Mouse (Mus musculus): ENCODE data around the gene Alb. TPM values are rescaled to one million over a fixed set of nuclear protein-coding genes. Genes with fewer than 3 reads are reported as not detected.

The Alb gene
- polyA plus RNA-seq, 1 experiment from 2014 or later, result 3.8 TPM

DNA sequence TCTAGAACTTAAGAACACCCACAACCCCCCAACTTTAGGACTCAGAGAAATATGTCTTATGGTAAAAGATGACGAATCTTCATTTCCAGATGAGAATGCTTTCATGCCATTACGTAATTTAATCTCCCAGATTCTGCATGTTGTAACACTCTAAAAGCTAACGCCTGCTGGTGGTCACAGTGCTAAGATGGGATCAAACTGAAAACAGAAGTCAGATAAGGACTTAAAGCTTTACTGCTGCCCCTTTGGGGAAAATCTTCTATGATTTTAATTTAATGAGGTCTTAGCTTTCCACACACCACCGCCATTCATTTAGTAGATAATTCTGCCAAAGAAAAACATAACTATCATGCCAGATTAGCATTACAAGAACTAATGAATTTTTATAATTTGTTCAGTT, 6.1 kb downstream of the Alb start:
- Histone ChIP-seq H3K9me3 (replicated peaks) (no peaks in the 10 kb centered on the region), H3K4me3 (no peak overlapping the region), H3K4me1 (replicated peaks) (no peaks in the 10 kb centered on the region), H3K27me3 (no peaks in the 10 kb centered on the region), H3K9ac (no peak overlapping the region), H3K4me2 (no peak overlapping the region), H3K36me3 (no peaks in the 10 kb centered on the region), H3K27ac (no peak overlapping the region)
- no peak for ATAC-seq (replicated peaks; ENCODE audit: insufficient number of reproducible peaks, insufficient read depth, low FRiP score, low read depth)
- 60% methylated on average over 4 of the region's 4 CpGs for WGBS

DNA sequence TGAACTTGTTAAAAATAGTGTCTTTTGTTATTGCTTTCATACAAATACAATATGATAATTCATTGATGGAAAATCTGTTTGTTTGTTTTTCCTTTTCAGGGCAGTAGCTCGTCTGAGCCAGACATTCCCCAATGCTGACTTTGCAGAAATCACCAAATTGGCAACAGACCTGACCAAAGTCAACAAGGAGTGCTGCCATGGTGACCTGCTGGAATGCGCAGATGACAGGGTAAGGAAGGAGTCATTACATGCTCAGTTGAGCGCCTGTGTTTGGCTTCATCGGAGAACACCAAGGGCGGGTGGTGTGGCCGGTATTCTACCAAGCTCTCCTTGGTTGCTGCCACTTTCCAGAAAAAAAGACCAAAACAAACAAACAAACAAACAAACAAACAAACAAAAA, 6.5 kb downstream of the Alb start:
- H3K9me3 ChIP-seq (replicated peaks), result no peaks in the 10 kb centered on the region
- H3K9ac ChIP-seq, result no peak overlapping the region
- H3K4me3 ChIP-seq, result no peak overlapping the region
- no peak overlapping the region for H3K27ac ChIP-seq
- no peak for ATAC-seq (replicated peaks; ENCODE audit: insufficient number of reproducible peaks, insufficient read depth, low FRiP score, low read depth)
- no peak overlapping the region for H3K4me2 ChIP-seq
- no peaks in the 10 kb centered on the region for H3K4me1 ChIP-seq (replicated peaks)
- no peaks in the 10 kb centered on the region for H3K27me3 ChIP-seq
- H3K36me3 ChIP-seq, result no peaks in the 10 kb centered on the region
- 52% methylated on average over 6 of the region's 6 CpGs for WGBS

DNA sequence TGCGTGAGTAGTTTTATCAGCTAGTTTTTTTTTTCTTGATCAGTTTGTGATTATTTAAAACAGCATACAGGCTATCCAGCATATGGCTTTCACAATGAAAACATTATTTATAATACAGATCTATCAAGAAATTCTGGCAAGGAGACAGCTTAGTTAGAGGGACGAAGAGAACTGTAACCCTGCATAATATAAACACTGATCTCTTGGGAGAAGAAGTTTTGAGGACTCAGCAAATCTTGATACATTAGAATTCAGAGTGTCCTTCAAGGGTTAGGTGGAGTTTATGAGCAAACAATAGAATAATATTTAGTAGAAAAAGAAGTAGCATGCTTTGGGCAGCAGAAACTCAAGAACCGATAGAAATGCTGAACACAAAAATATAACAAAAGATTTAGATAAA, 10.1 kb downstream of the Alb start:
- Histone ChIP-seq H3K9me3 (replicated peaks) (no peaks in the 10 kb centered on the region), H3K9ac (no peak overlapping the region), H3K4me1 (replicated peaks) (no peaks in the 10 kb centered on the region), H3K36me3 (no peaks in the 10 kb centered on the region), H3K27me3 (no peaks in the 10 kb centered on the region), H3K27ac (no peak overlapping the region), H3K4me2 (no peak overlapping the region), H3K4me3 (no peak overlapping the region)
- 81% methylated on average over 3 of the region's 3 CpGs for WGBS
- no peak for ATAC-seq (replicated peaks; ENCODE audit: insufficient number of reproducible peaks, insufficient read depth, low FRiP score, low read depth)

DNA sequence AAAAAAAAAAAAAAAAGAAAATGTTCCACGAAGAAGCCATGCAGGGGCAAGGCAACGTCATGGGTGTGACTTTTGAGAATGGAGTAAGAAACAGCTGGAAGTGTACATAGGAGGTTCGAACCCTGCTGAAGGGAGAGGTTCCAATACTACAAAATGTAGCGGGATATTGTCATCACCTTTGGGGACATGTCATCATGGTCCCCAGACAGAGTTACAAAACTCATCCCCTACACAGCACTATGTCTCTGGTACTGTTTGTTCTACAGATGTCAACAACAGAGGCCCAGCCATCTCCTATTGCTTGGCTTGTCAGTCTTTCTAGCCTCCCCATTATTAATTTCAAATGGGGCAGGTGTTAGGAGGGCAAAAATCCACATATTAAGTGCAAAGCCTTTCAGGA, 13.2 kb downstream of the Alb start:
- H3K4me1 ChIP-seq (replicated peaks), result no peaks in the 10 kb centered on the region
- H3K9me3 ChIP-seq (replicated peaks), result no peaks in the 10 kb centered on the region
- H3K27me3 ChIP-seq, result no peaks in the 10 kb centered on the region
- H3K9ac ChIP-seq, result no peak overlapping the region
- no peak overlapping the region for H3K4me3 ChIP-seq
- 88% methylated on average over 4 of the region's 4 CpGs for WGBS
- H3K27ac ChIP-seq, result no peak overlapping the region
- H3K36me3 ChIP-seq, result no peaks in the 10 kb centered on the region
- ATAC-seq (replicated peaks; ENCODE audit: insufficient number of reproducible peaks, insufficient read depth, low FRiP score, low read depth), result no peak
- no peak overlapping the region for H3K4me2 ChIP-seq

DNA sequence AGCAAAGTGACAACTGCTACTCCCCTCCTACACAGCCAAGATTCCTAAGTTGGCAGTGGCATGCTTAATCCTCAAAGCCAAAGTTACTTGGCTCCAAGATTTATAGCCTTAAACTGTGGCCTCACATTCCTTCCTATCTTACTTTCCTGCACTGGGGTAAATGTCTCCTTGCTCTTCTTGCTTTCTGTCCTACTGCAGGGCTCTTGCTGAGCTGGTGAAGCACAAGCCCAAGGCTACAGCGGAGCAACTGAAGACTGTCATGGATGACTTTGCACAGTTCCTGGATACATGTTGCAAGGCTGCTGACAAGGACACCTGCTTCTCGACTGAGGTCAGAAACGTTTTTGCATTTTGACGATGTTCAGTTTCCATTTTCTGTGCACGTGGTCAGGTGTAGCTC, 13.7 kb downstream of the Alb start:
- H3K4me3 ChIP-seq, result no peak overlapping the region
- no peaks in the 10 kb centered on the region for H3K9me3 ChIP-seq (replicated peaks)
- no peak overlapping the region for H3K4me2 ChIP-seq
- no peak for ATAC-seq (replicated peaks; ENCODE audit: insufficient number of reproducible peaks, insufficient read depth, low FRiP score, low read depth)
- H3K27me3 ChIP-seq, result no peaks in the 10 kb centered on the region
- no peaks in the 10 kb centered on the region for H3K4me1 ChIP-seq (replicated peaks)
- no peaks in the 10 kb centered on the region for H3K36me3 ChIP-seq
- H3K9ac ChIP-seq, result no peak overlapping the region
- no peak overlapping the region for H3K27ac ChIP-seq
- WGBS, result 83% methylated on average over 5 of the region's 5 CpGs

DNA sequence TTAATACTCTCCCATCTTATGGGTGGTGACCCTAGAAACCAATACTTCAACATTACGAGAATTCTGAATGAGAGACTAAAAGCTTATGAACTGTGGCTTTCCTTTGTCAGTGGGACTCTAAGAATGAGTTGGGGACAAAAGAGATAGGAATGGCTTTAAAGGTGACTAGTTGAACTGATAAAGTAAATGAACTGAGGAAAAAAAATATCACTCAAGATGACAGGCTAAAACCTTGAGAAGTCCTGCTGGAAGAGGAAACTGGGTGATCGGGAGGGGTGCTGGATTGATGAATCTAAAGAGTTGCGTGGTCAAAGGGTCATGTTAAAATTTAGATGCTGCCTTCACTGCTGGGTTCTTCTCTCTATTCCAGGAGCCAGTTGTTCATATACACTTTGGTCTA, 16.0 kb downstream of the Alb start:
- no peaks in the 10 kb centered on the region for H3K4me1 ChIP-seq (replicated peaks)
- H3K36me3 ChIP-seq, result no peaks in the 10 kb centered on the region
- no peak overlapping the region for H3K27ac ChIP-seq
- ATAC-seq (replicated peaks; ENCODE audit: insufficient number of reproducible peaks, insufficient read depth, low FRiP score, low read depth), result no peak
- no peaks in the 10 kb centered on the region for H3K9me3 ChIP-seq (replicated peaks)
- H3K4me2 ChIP-seq, result no peak overlapping the region
- H3K4me3 ChIP-seq, result no peak overlapping the region
- H3K27me3 ChIP-seq, result no peaks in the 10 kb centered on the region
- no peak overlapping the region for H3K9ac ChIP-seq
- 92% methylated on average over 3 of the region's 3 CpGs for WGBS

DNA sequence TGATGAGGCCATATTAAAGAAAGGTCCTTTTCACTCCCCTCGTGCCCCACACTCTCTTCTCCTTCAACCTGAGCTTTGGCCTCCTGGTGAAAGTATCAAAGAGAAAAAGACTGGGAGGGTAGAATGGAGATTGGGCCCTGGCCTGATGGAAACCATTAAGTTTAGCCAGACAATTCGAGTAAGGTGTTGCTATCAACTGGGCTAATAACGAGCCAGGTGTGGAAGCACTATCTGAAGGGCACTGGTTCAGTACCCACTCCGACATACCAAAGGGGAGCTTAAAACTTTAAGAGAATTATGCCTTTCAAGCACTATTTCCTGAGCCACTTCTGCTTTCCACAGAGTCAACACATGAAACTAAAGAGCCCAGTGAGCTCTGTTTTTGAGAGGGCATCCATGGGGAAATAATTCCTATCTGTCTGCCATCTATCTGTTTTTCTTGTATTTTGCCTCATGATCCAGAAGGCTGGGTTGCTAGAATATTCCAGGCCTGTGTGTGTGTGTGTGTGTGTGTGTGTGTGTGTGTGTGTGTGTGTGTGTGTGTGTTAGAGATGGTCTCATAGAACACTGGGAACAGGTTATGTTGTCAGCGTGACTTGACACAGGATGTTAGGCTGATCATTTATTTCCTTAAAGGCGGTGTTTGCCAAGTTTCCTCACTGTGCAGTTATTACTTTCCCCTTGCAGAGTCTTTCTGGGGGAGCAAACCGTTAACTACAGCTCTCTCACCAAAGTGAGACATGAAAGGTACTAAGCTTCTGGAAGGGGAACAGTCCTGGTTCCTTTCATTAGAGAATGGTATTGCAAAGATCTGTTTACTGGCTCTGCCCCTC, 16.8 kb downstream of the Alb start:
- Histone ChIP-seq H3K4me1 (replicated peaks) (no peaks in the 10 kb centered on the region), H3K9me3 (replicated peaks) (no peaks in the 10 kb centered on the region), H3K27ac (no peak overlapping the region), H3K4me3 (no peak overlapping the region), H3K9ac (no peak overlapping the region), H3K36me3 (no peaks in the 10 kb centered on the region), H3K27me3 (no peaks in the 10 kb centered on the region), H3K4me2 (no peak overlapping the region)
- ATAC-seq (replicated peaks; ENCODE audit: insufficient number of reproducible peaks, insufficient read depth, low FRiP score, low read depth), result no peak
- whole genome bisulfite sequencing, result 70% methylated on average over 7 of the region's 7 CpGs

DNA sequence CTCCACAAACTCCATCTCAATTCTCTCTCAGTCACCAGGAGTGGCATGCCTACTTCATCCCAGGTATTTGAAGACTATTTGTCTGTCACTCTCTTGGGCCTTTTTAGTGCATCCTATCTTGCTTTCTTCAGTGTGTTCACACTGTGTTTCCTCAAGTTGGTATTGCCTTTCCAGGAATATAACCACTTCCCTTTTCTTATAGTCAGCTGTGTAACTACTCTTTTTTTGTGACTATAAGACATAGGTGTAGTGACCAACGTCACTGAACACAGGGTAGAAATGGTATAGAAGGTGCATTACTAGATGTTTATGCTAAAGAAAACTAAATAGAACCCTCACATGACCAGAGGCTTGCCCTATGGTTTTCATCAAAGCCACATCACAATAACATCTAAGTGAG, 18.2 kb downstream of the Alb start:
- 69% methylated on average over 1 of the region's 1 CpGs for WGBS
- H3K9ac ChIP-seq, result no peak overlapping the region
- ATAC-seq (replicated peaks; ENCODE audit: insufficient number of reproducible peaks, insufficient read depth, low FRiP score, low read depth), result no peak

DNA sequence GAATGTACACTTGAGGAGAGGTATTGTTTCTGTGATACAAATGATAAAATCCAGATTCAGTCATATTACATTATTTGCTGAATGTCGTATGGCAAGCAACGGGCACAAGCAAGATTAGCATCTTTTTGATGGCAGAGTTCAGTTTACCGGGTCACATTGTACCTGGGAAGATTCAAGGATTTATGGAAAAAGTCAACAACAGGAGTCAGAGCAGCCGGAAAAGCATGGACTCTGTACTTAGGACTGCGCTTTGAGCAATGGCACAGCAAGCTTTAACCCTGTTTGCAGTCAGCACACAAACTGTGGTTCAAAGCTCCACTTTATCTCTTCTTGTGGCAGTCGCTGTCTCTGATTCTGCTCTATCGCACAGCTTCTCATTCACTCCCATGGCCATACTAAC, 24.9 kb downstream of the Alb start:
- no peaks in the 10 kb centered on the region for H3K36me3 ChIP-seq
- no peak overlapping the region for H3K27ac ChIP-seq
- H3K9me3 ChIP-seq (replicated peaks), result no peaks in the 10 kb centered on the region
- H3K27me3 ChIP-seq, result no peaks in the 10 kb centered on the region
- no peak overlapping the region for H3K9ac ChIP-seq
- H3K4me1 ChIP-seq (replicated peaks), result no peaks in the 10 kb centered on the region
- H3K4me2 ChIP-seq, result no peak overlapping the region
- H3K4me3 ChIP-seq, result no peak overlapping the region
- 84% methylated on average over 7 of the region's 7 CpGs for WGBS
- no peak for ATAC-seq (replicated peaks; ENCODE audit: insufficient number of reproducible peaks, insufficient read depth, low FRiP score, low read depth)

More for the DNA sequence above, 18.2 kb downstream of the Alb start:
- H3K27me3 ChIP-seq, result no peaks in the 10 kb centered on the region
- H3K4me1 ChIP-seq (replicated peaks), result no peaks in the 10 kb centered on the region
- no peak overlapping the region for H3K4me3 ChIP-seq
- no peak overlapping the region for H3K27ac ChIP-seq
- H3K9me3 ChIP-seq (replicated peaks), result no peaks in the 10 kb centered on the region
- H3K4me2 ChIP-seq, result no peak overlapping the region
- no peaks in the 10 kb centered on the region for H3K36me3 ChIP-seq

DNA sequence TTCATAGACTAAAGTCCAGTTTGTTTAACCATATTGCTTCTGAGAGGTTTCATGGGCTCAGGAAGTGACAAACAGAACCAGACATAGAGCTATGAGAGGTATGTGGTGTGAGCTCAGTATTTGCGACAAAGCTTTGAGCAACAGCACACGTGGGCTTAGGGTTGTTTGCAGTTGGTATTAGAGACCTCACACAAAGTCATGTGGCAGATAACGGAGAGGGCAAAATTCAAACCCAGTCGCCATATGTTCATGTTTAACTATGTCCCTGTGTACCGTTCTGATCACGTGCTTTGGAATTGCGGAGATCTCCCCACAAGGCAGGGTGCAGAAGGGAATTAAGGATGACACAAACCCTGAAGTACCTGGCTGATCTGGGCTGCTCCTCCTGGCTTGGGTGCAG, 27.6 kb downstream of the Alb start:
- no peaks in the 10 kb centered on the region for H3K36me3 ChIP-seq
- no peak overlapping the region for H3K4me3 ChIP-seq
- no peaks in the 10 kb centered on the region for H3K27me3 ChIP-seq
- H3K9me3 ChIP-seq (replicated peaks), result no peaks in the 10 kb centered on the region
- H3K27ac ChIP-seq, result no peak overlapping the region
- H3K9ac ChIP-seq, result no peak overlapping the region
- 80% methylated on average over 7 of the region's 7 CpGs for WGBS
- no peak for ATAC-seq (replicated peaks; ENCODE audit: insufficient number of reproducible peaks, insufficient read depth, low FRiP score, low read depth)
- no peak overlapping the region for H3K4me2 ChIP-seq
- H3K4me1 ChIP-seq (replicated peaks), result no peaks in the 10 kb centered on the region

DNA sequence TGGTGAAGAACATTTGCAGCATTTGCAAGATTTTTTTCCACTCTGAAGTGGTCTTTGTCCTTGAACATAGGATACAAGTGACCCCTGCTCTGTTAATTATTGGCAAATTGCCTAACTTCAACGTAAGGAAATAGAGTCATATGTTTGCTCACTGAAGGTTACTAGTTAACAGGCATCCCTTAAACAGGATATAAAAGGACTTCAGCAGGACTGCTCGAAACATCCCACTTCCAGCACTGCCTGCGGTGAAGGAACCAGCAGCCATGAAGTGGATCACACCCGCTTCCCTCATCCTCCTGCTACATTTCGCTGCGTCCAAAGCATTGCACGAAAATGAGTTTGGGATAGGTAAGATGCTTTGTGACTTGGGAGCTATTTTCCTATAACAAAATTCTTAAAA, 29.8 kb downstream of the Alb start, which contains the start of gene Afp:
Gene Afp, plus strand, starts transcription at position 220 of the 400 bp plus-strand sequence.
- H3K4me1 ChIP-seq (replicated peaks), result no peaks in the 10 kb centered on the region
- no peak within 1 kb of the TSS for H3K9ac ChIP-seq
- no peaks in the 10 kb centered on the region for H3K9me3 ChIP-seq (replicated peaks)
- H3K4me3 ChIP-seq, result no peak within 1 kb of the TSS
- no peak within 1 kb of the TSS for H3K4me2 ChIP-seq
- WGBS, result 81% methylated on average over 7 of the region's 7 CpGs
- no peaks in the 10 kb centered on the region for H3K36me3 ChIP-seq
- ATAC-seq (replicated peaks; ENCODE audit: insufficient number of reproducible peaks, insufficient read depth, low FRiP score, low read depth), result no peak
- no peaks in the 10 kb centered on the region for H3K27me3 ChIP-seq
- no peak within 1 kb of the TSS for H3K27ac ChIP-seq

DNA sequence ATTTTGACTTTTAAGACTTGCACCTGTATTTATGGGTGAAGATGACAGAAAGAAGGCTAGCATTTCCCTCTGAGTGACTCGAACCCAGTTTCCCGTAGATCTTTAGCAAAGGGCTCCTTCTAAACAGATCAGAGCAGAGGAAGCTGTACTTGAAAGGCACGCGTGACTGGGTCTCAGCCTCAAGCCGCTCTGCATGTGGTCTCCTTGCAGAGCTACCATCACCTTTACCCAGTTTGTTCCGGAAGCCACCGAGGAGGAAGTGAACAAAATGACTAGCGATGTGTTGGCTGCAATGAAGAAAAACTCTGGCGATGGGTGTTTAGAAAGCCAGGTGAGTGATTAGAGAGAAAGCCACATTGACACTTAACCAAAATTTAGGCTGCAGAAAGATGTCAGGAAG, 31.7 kb downstream of the Alb start:
- Histone ChIP-seq H3K36me3 (no peaks in the 10 kb centered on the region), H3K4me3 (no peak overlapping the region), H3K4me1 (replicated peaks) (0 out of 2 replicates have a peak, but pooled peaks cover 2% of the 10 kb centered on the region), H3K4me2 (peak overlapping the region; percentile 45), H3K27me3 (no peaks in the 10 kb centered on the region), H3K9me3 (replicated peaks) (no peaks in the 10 kb centered on the region), H3K9ac (peak overlapping the region; percentile 14; the same call in 1 of the 2 replicates), H3K27ac (no peak overlapping the region)
- no peak for ATAC-seq (replicated peaks; ENCODE audit: insufficient number of reproducible peaks, insufficient read depth, low FRiP score, low read depth)
- WGBS, result 66% methylated on average over 9 of the region's 9 CpGs

Data from heart, embryonic 15.5 days (tissue).